Comparison of ENCODE assay signal across 25 mouse cellular contexts in the genomic region with DNA sequence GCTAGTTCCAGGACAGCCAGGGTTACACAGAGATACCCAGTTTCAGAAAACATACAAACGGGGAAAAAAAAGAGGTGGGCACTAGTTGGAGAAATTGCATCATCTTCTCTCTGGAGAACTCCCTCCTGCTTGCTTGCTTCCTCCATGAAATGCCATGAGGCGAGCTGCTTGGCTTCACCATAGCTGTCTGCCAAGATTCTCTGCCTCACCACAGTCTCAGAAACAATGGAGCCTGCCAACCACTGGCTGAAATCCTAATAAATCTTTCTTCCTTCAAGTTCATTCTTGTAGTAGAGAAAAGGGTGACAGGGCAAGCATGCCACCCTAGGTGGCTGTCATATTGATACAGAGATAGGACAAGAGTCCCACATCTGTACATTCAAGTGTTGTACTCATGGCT. TPM values are rescaled to one million over a fixed set of nuclear protein-coding genes. Genes with fewer than 3 reads are reported as not detected.
DNase-seq lines count a peak whose midpoint lies in the region; ATAC-seq and TF ChIP-seq lines count a peak whose summit lies in the region.
"Had no signal": no experiment of that assay in that cellular context is flagged by ENCODE, and none has a peak within 500 bp of the region (broad histone marks: within the 10 kb centered on the region; RNA-seq: fewer than 3 reads in every experiment).

No protein-coding gene starts in this region.

- no peak for ATAC-seq in hindbrain, postnatal 0 days
- ATAC-seq in hindbrain, embryonic 13.5 days (ENCODE audit: low FRiP score) = no peak
- no peak for ATAC-seq in activated CD4-positive, CD25-positive, alpha-beta regulatory T cell, adult 4 months
- ATAC-seq: forebrain, postnatal 0 days; intestine, embryonic 15.5 days had no signal

- TF ChIP-seq POLR2A in myocyte (IDR thresholded peaks at IDR 0.05; ENCODE audit: insufficient read length, low read depth) = no peak

- TF ChIP-seq CTCF in hindbrain, postnatal 0 days (IDR thresholded peaks at IDR 0.05; ENCODE audit: low read depth) = no peak

- H3K9ac ChIP-seq in hindbrain, postnatal 0 days (replicated peaks; ENCODE audit: low read length) = no peak overlapping the region
- no peak overlapping the region for H3K9ac ChIP-seq in hindbrain, embryonic 13.5 days
- H3K9ac ChIP-seq: forebrain, embryonic 12.5 days; forebrain, postnatal 0 days; heart, embryonic 13.5 days; hindbrain, embryonic 15.5 days; intestine, embryonic 15.5 days had no signal

- H3K4me2 ChIP-seq in hindbrain, postnatal 0 days (ENCODE audit: low read depth, low read length) = no peak overlapping the region
- no peak overlapping the region for H3K4me2 ChIP-seq in hindbrain, embryonic 13.5 days
- no peak overlapping the region for H3K4me2 ChIP-seq in myocyte (ENCODE audit: low read depth)
- H3K4me2 ChIP-seq: forebrain, embryonic 12.5 days; heart, embryonic 13.5 days; hindbrain, embryonic 15.5 days; intestine, embryonic 15.5 days had no signal

- no peaks in the 10 kb centered on the region for H3K27me3 ChIP-seq in hindbrain, postnatal 0 days (ENCODE audit: insufficient read depth, low read length)
- H3K27me3 ChIP-seq in hindbrain, embryonic 13.5 days = no peaks in the 10 kb centered on the region
- no peaks in the 10 kb centered on the region for H3K27me3 ChIP-seq in myocyte (ENCODE audit: control insufficient read depth, insufficient read depth, insufficient read length)
- H3K27me3 ChIP-seq: forebrain, embryonic 12.5 days; heart, embryonic 13.5 days; hindbrain, embryonic 15.5 days; intestine, embryonic 15.5 days had no signal

- no peak overlapping the region for H3ac ChIP-seq in myocyte (ENCODE audit: control insufficient read depth, insufficient read length)

- peak; percentile 26 for DNase-seq in hindbrain, postnatal 0 days (ENCODE audit: low spot score)
- DNase-seq in NIH3T3 (ENCODE audit: low read depth) = peak; percentile 48
- DNase-seq in fat pad, adult 2 months (ENCODE audit: extremely low read depth, low read depth, low spot score) = peak; percentile 43
- no peak for DNase-seq in testis, postnatal 14 days (ENCODE audit: low spot score)
- no peak for DNase-seq in adrenal gland, adult 2 months
- DNase-seq: adrenal gland, postnatal 14 days; cerebellum, adult 18-20 months; cerebellum, adult 9-10 months; cerebellum, postnatal 14 days; forebrain, postnatal 0 days; gastrocnemius, adult 2 months; gastrocnemius, postnatal 14 days; heart, adult 2 months; heart, postnatal 14 days; heart, postnatal 4 days; kidney, adult 11 months; kidney, adult 8-10 months had no signal

- H3K9me3 ChIP-seq in hindbrain, postnatal 0 days (ENCODE audit: low read length) = no peaks in the 10 kb centered on the region
- H3K9me3 ChIP-seq in hindbrain, embryonic 13.5 days = no peaks in the 10 kb centered on the region
- H3K9me3 ChIP-seq: forebrain, embryonic 12.5 days; heart, embryonic 10.5 days; heart, embryonic 13.5 days; hindbrain, embryonic 15.5 days; intestine, embryonic 15.5 days had no signal

- H3K27ac ChIP-seq in hindbrain, postnatal 0 days = no peak overlapping the region
- no peak overlapping the region for H3K27ac ChIP-seq in hindbrain, embryonic 13.5 days
- H3K27ac ChIP-seq: forebrain, embryonic 12.5 days; gastrocnemius, adult 2 months; heart, adult 2 months; heart, embryonic 10.5 days; heart, embryonic 13.5 days; hindbrain, embryonic 15.5 days; intestine, embryonic 15.5 days had no signal

- WGBS in hindbrain, postnatal 0 days = 52% methylated on average over 2 of the region's 2 CpGs
- WGBS in hindbrain, embryonic 13.5 days = 67% methylated on average over 2 of the region's 2 CpGs

- H3K4me1 ChIP-seq in hindbrain, postnatal 0 days (ENCODE audit: insufficient read depth, low read length) = no peaks in the 10 kb centered on the region
- no peaks in the 10 kb centered on the region; the same call in 1 of the 2 replicates for H3K4me1 ChIP-seq in hindbrain, embryonic 13.5 days (replicated peaks)
- H3K4me1 ChIP-seq: forebrain, embryonic 12.5 days; heart, embryonic 10.5 days had no signal

- H3K4me3 ChIP-seq in hindbrain, postnatal 0 days (ENCODE audit: low read length) = no peak overlapping the region
- no peak overlapping the region for H3K4me3 ChIP-seq in hindbrain, embryonic 13.5 days
- no peak overlapping the region for H3K4me3 ChIP-seq in myocyte
- H3K4me3 ChIP-seq: forebrain, embryonic 12.5 days; gastrocnemius, adult 2 months; heart, adult 2 months; heart, embryonic 10.5 days; heart, embryonic 13.5 days; hindbrain, embryonic 15.5 days; intestine, embryonic 15.5 days had no signal

- H3K36me3 ChIP-seq in hindbrain, postnatal 0 days (ENCODE audit: insufficient read depth, low read length) = no peaks in the 10 kb centered on the region
- H3K36me3 ChIP-seq in hindbrain, embryonic 13.5 days = no peaks in the 10 kb centered on the region
- H3K36me3 ChIP-seq in myocyte (ENCODE audit: control insufficient read depth, insufficient read depth) = no peaks in the 10 kb centered on the region
- H3K36me3 ChIP-seq: forebrain, embryonic 12.5 days; heart, embryonic 10.5 days; heart, embryonic 13.5 days; hindbrain, embryonic 15.5 days; intestine, embryonic 15.5 days had no signal

- H3K79me2 ChIP-seq in myocyte (ENCODE audit: control insufficient read depth, insufficient read depth) = no peaks in the 10 kb centered on the region

TF ChIP-seq in myocyte, 11 proteins besides CTCF, POLR2A, EP300 and RAD21:
- TF ChIP-seq USF1 (IDR thresholded peaks at IDR 0.05; ENCODE audit: low read depth) (no peak), CEBPB (IDR thresholded peaks at IDR 0.05; ENCODE audit: insufficient read depth, poor library complexity, severe bottlenecking) (0 out of 2 replicates have a peak, but pooled peaks have one; percentile 46), TCF12 (IDR thresholded peaks at IDR 0.05; ENCODE audit: insufficient read depth, poor library complexity, severe bottlenecking) (no peak), MYOD1 (IDR thresholded peaks at IDR 0.05; ENCODE audit: control insufficient read depth in 1 of 3, insufficient read length in 2 of 3, low read depth in 2 of 3) (no peak), POLR2AphosphoS2 (IDR thresholded peaks at IDR 0.05; ENCODE audit: insufficient read length, low read depth) (no peak), MAX (IDR thresholded peaks at IDR 0.05; ENCODE audit: low read depth) (no peak), E2F4 (IDR thresholded peaks at IDR 0.05; ENCODE audit: insufficient read depth) (no peak)

RNA-seq across cellular contexts. Expression of gene Tram2, which starts 5.6 kb away (rescaled TPM):
- total RNA-seq in hindbrain, postnatal 0 days (2014; rRNA removed) = 1.5 and 1.6 TPM in 2 replicates
- 1.7 and 1.9 TPM in 2 replicates for polyA plus RNA-seq in hindbrain, postnatal 0 days (2015; fragmentation: Nextera tagmentation; extraction: Ambion mirVana)
- 2.4 and 3.0 TPM in 2 replicates for polyA plus RNA-seq in hindbrain, embryonic 13.5 days (2015; fragmentation: Nextera tagmentation; extraction: Ambion mirVana)
- polyA plus RNA-seq in myocyte (2012; fragmentation: generic; extraction: Trizol) = 4.2 TPM
- 1 to 10 TPM; 8.0 to 8.9 TPM for polyA plus RNA-seq in activated CD4-positive, CD25-positive, alpha-beta regulatory T cell, adult 4 months (2017; shearing (Covaris generic))
- 1 to 10 TPM; 4.0 to 5.4 TPM for total RNA-seq in adrenal gland, adult 2 months (2021)
- polyA plus RNA-seq in adrenal gland, adult 2 months (2012; rRNA removed) = 2.0 and 2.2 TPM in 2 replicates

Comparison
In these comparisons a context has a peak if more than half of its experiments do, and no peak if none do; other contexts are left out.
1. DNase-seq: peak in hindbrain, postnatal 0 days (single experiment), NIH3T3 (single experiment) and fat pad, adult 2 months (single experiment); none in testis, postnatal 14 days (single experiment) and adrenal gland, adult 2 months (single experiment).